Mouse (Mus musculus): ENCODE data around the gene Rab3c.

The Rab3c gene

GRCm38 (mm10) chr13:110280563-110281144 is at the start of gene Rab3c:
Gene Rab3c (minus strand): TSS chr13:110280996.
- DNase-seq: peak in 1 of 2 experiments; percentile 49

DNA sequence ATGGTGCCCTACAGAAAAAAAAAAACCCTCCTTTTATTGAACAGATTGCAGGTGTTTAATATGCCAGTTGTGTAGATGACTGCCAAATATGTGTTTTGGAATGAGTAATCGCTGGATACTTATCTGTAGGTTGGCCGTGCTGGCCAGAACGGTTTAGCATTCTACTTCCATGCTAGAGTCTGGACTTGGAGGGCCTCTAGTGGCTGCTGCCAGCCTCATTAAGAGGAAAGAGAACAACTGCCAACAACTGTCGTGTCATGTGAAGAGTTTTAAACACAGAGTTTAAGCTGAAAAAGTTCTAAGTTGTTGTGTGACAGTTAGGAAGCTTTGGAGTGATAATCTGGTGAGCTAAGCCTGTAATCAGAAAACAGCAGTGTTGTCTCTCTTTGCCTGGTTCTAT is 38.0 kb upstream of the Rab3c start:
- peak; percentile 18 to 26 for DNase-seq

GRCm38 (mm10) chr13:110307188-110307587 is 26.4 kb upstream of the Rab3c start:
- no peak for DNase-seq

DNA sequence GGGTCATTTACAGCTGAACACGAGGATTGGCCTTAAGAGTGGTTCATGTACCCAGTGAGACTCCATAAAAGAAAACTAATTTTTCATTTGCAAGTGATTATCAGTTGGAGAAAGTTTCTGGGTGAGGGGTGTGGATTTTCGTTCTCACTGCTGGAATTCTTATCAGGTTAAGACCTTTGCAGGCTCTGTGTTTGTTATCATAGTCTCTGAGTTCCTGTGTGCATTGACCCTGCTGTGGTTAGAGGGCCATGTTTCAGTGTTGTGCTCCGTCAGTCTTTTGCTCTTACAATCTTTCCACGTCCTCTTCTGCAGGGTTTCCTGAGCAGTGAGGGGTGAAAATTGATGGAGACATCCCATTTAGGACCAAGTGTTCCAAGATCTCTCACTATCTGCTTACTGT is 16.3 kb upstream of the Rab3c start:
- no peak for DNase-seq

- DNase-seq: no peak
Measured at GRCm38 (mm10) chr13:110288499-110288898, 7.7 kb upstream of the Rab3c start.

GRCm38 (mm10) chr13:110283781-110284180 is 3.0 kb upstream of the Rab3c start:
- no peak for DNase-seq

DNA sequence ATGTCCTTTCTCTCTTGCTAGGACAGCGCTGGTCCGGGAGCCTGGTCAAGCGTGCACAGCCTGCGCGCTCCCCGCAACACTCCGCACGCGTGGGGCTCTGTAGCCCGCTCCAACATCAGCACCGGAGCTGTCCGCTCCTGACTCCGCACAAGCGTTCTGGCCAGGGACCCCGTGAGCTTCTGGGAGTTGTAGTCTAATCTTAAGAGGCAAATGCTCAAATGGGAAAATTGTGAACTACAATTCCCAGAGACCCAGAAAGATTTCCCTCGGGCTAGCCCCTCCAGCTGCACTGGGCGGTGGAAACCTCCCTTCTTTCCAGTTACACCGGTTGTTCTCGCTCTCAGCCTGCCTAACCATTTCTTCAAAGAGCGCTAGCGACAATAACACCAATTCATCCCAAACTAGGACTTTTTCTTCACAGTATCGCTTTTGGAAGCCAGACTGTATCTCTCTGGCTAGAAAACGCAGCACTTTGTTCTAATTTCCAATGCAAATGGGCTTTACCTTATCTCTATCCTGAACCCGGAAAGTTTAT is 701 bp downstream of the Rab3c start:
- peak; percentile 66 to 75 for DNase-seq

DNA sequence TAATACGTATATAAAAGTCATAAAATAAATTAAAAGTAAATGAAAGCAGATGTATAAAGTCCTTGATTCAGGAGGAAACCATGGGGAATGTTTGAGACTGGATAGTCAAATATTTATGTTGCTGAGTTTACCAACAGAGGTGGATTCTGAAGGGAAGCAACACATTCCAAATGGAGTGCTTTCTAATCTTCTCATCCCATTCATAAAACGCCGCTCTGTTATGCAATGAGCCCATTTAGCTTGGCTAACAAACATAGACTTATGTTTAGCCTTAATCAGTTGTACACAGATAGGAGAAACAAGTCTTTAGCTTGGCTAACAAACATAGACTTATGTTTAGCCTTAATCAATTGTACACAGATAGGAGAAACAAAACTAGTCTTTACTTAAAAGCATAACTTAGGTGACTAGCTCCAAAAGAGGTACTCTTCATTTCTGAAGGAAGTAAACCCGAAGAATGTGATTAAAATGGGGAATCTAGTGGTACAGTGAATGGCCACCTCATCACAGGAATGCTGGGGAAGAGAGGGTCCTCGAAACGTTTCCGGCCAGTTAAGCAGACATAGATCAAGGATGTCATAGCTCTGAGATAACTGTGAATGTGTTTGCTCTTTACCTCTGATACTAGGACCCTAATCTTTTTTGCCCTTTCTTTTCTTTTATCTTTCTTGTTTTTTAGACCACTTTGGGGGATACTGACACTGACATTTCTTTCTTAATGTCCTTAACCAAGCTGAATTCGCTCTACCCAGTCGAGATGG is 1.6 kb downstream of the Rab3c start:
- DNase-seq: no peak

- DNase-seq: no peak
Measured at GRCm38 (mm10) chr13:110277709-110278108, 3.1 kb downstream of the Rab3c start.

GRCm38 (mm10) chr13:110275471-110275870 is 5.3 kb downstream of the Rab3c start:
- no peak for DNase-seq

- no peak for DNase-seq
Measured at GRCm38 (mm10) chr13:110260649-110261048, 20.1 kb downstream of the Rab3c start.

- no peak for DNase-seq
Measured at GRCm38 (mm10) chr13:110251453-110251852, 29.3 kb downstream of the Rab3c start.

GRCm38 (mm10) chr13:110248481-110248880 is 32.3 kb downstream of the Rab3c start:
- DNase-seq: no peak

DNA sequence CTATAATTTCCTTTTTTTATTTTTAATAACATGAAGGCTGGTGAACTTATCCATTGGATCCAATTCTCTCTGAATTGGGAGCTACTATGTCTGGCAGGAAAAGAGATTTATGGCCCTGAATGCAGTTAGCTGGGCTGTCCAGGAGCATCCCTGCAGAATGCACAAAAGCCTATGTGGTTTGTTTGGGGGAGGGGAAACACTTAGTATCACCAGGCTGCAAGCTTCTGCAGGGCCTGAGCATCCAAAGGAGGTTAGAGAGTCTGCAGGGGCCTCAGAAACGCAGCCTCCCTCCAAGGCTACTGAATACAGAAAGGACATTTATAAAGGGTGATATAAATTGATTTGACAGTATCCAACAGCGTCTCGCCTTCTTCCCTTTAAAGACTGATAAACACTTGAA is 41.8 kb downstream of the Rab3c start:
- DNase-seq: no peak

DNA sequence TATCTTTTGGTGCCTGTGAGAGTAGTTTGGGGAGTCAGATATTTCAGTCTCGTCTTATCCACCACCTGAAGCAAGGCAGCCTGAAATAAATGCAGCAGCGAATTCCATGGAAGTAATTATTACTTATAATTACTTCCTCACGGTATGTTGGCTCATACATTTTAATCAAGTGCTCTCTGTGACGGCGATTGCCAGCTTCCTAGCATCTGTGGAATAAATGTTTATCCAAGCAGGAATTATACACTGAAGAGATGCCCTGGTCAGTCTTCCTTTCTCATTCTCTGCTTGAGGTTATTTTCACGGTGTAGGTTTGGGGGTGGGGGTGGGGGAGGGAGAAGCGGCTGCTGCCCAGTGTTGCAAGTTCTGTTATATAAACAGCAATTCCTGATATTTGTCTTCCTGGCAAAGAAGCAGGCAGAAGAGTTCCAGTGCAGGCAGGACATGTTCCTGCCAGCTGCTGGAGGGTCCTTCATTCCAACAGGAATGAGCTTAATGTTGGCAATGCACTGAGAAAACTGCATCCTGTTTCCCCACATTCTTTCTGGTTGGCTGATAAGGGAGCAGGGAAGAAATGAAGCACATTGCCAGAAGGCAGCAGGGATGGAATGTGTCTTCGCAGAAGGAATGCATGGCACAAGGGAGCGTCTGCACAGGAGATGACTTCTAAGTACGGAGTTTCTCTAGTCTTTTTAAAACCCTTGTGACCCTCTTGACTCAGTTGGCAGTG is 43.4 kb downstream of the Rab3c start:
- DNase-seq: peak; percentile 31 to 50

DNA sequence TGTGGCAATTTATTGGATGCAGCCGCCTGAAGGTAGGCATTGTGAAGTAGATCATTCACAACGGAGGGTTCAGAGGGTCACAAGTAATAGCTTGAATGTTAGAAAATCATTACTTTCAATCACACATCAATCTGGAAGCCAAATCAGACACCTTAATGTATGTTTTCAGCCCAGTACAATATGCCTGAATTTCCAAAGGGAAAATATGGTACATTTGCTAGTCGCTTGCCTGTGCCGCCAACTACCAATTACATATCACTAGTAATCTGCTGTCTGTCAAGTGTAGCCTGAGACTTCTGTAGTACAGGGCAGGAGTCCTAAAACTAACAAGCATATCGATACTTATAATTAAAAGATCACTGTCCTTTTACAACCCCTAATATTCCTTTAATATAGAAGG is 47.4 kb downstream of the Rab3c start:
- DNase-seq: no peak

GRCm38 (mm10) chr13:110231086-110231688 is 49.6 kb downstream of the Rab3c start:
- DNase-seq: no peak

DNA sequence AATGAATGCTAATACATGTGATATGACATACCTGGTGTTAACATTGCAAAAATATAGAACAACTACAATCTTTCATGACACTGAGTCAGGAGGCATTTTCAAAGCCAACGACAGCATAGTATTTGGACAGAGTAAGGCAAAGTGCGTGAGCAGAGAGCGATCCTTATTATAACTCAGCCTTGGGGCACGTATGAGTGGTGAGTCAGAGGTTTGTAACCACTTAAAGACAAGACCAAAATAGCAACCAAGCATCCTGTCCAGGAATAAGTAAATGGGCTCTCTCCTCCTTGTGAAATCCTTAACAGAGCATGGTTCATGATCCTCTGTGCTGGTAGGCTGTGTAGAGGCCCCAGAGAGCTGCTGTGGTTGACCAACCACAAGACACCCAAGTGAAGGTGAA is 50.8 kb downstream of the Rab3c start:
- no peak for DNase-seq

GRCm38 (mm10) chr13:110219195-110219594 is 61.6 kb downstream of the Rab3c start:
- DNase-seq: no peak

DNA sequence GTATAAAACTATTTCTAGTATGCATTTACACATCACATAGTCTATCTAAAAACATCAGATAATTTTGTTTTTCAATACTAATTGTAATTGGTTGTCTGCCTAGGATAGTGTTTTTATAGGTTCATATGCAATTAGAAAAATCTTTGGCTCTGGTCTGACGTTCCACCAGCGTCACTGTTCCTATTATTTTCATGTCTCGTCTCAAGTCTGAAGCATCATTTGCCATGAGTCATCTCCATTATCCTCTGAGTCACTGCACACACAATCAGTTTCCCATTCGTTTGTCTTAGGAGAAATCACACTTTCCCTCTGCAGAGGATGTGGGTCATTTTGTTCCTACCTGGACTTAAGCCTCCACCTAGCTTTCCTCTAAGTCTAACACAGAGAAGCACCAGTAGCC is 62.3 kb downstream of the Rab3c start:
- DNase-seq: no peak

DNA sequence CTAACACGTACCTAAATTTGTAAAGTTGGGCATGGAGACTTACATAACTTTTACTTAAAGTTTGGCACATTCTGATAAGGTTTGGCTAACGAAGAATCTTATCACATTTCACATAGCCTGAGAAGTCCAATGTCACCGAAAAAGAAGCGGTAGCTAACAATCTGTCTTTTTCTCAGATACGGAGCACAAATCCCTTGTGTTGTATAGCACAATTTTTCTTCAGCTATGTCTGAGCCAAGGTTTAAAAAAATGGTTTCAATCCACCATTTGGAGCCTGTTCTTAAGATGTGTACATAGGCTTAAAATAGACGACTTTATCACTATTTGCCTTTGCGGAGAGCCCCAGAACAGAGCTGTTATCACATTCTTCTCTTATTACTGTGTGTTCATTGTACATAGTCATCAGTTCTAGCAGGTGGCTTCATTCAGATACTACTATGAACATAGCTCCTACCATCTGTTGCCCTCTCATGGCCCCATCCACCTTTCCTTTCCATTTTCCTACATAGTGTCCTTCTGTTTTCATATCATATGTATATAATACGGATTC is 69.2 kb downstream of the Rab3c start:
- DNase-seq: no peak

DNA sequence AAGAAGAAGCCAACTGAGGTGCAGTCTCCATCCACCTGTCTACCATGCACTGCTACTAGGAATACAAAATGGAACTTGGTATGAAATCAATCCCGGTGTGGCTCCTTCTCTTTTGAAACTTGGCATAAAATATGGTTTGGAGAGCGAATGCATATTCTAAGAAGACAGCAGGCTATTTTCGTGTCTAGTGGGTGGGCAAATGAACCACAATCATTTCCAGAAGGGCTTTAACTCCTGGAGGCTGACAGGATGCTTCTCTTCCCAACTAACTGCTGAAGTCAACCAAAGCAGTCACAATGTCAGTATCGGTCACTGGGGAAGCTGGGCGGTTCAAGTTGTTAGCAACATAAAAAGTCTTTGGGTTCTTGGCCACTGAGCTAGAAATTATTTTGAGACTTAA is 81.9 kb downstream of the Rab3c start:
- no peak for DNase-seq

DNA sequence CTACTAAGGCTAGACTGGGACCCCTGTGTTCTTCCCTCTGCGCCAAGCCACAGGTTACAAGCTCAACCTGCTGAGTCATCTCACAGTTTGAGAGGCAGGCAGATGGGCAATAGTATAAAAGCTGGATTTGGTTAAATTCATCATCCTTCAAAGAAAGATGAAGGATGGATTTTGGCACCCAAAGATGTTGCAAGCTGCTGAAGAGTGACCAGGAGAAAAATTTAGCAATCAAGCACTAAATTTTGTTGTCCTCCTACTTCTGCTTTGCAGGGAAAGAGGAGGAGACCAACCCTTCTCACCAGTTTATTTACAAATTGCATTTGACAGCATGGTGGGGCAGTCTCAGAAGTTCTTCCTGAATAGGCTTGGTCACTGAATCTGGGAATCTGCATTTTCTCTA is 90.8 kb downstream of the Rab3c start:
- DNase-seq: no peak

All from lung, postnatal 4 days (tissue).